Mouse (Mus musculus): ENCODE data around the gene Abcc4. TPM values are rescaled to one million over a fixed set of nuclear protein-coding genes. Genes with fewer than 3 reads are reported as not detected.

Gene Abcc4
- total and polyA plus RNA-seq, 3 experiments = 5.7 to 9.8 (median 9.1) TPM

GRCm38 (mm10) chr14:118433848-118434247 lies 272.2 kb downstream of the Abcc4 start:
- Histone ChIP-seq H3K4me3 (no peak overlapping the region), H3K4me1 (ENCODE audit: control insufficient read depth, insufficient read depth, low read length) (no peaks in the 10 kb centered on the region), H3K79me2 (replicated peaks; ENCODE audit: control insufficient read depth, insufficient read depth, low read length) (no peaks in the 10 kb centered on the region), H3K9ac (ENCODE audit: low read depth, low read length) (no peak overlapping the region), H3K27me3 (ENCODE audit: control insufficient read depth, insufficient read depth, low read length) (peaks cover 12% of the 10 kb centered on the region), H3K27ac (no peak overlapping the region), H3K36me3 (ENCODE audit: control insufficient read depth, insufficient read depth, low read length) (no peaks in the 10 kb centered on the region)
- TF ChIP-seq POLR2A (IDR thresholded peaks at IDR 0.05; ENCODE audit: insufficient read depth, low read depth, low read length) (no peak), CTCF (IDR thresholded peaks at IDR 0.05) (no peak), EP300 (IDR thresholded peaks at IDR 0.05; ENCODE audit: insufficient read depth, low read depth, low read length) (no peak)
- no peak for DNase-seq
- WGBS = 68% methylated on average over 6 of the region's 6 CpGs
- intact Hi-C loops (cut with DNase I) = no loop called here

Small RNAs within 50 kb of the gene (microRNA-seq; reads per million reads assigned to microRNA genes)
- 0 reads per million in 2 experiments for gene Mir6391

Other genes with a start within 250 kb of the Abcc4 start
- gene Cldn10, start 81.7 kb upstream of the Abcc4 start, total RNA-seq (2021) = under 1 TPM in 1 of 2 experiments, not detected in 1; 0.09 TPM
- 0.20 and 0.72 TPM in 2 replicates for gene Cldn10, start 81.7 kb upstream of the Abcc4 start, polyA plus RNA-seq (2012; rRNA removed)
- 1 to 10 TPM; 1.9 to 2.8 TPM for gene Dzip1, start 219.2 kb upstream of the Abcc4 start, total RNA-seq (2021)
- 2.2 and 2.8 TPM in 2 replicates for gene Dzip1, start 219.2 kb upstream of the Abcc4 start, polyA plus RNA-seq (2012; rRNA removed)
- 10 to 100 TPM; 32.5 to 33.4 TPM for gene Dnajc3, start 231.8 kb upstream of the Abcc4 start, total RNA-seq (2021)
- gene Dnajc3, start 231.8 kb upstream of the Abcc4 start, polyA plus RNA-seq (2012; rRNA removed) = 8.5 and 20.2 TPM in 2 replicates

Data from heart, adult 2 months (tissue).